Mouse (Mus musculus) testis, adult 2 months (tissue): Measurements from ENCODE around the gene Zfp422. TPM values are rescaled to one million over a fixed set of nuclear protein-coding genes. Genes with fewer than 3 reads are reported as not detected.

ENCODE experiments used
- H3K27ac ChIP-seq: fragments of 200-500 bp; 2 replicates; pipeline ENCODE4 v1.5.1; 2012; ENCODE audit warnings: low read depth, low read length; ENCODE audit not compliant: control insufficient read depth, insufficient read depth
- H3K27me3 ChIP-seq: fragments of 200-500 bp; 2 replicates; pipeline ENCODE4 v1.6.1; 2012; ENCODE audit warnings: mild to moderate bottlenecking, low read length, moderate library complexity; ENCODE audit not compliant: control insufficient read depth, insufficient read depth
- H3K36me3 ChIP-seq: fragments of 200-500 bp; 2 replicates; pipeline ENCODE4 v1.6.1; 2012; ENCODE audit warnings: mild to moderate bottlenecking, low read length; ENCODE audit not compliant: control insufficient read depth, insufficient read depth
- H3K4me1 ChIP-seq: fragments of 200-500 bp; 2 replicates; pipeline ENCODE4 v1.6.1; 2012; ENCODE audit warnings: low read length; ENCODE audit not compliant: control insufficient read depth, insufficient read depth
- H3K4me3 ChIP-seq: fragments of 200-500 bp; 2 replicates; pipeline ENCODE4 v1.5.1; 2012; ENCODE audit warnings: low read depth, mild to moderate bottlenecking, low read length, moderate library complexity, mixed read lengths; ENCODE audit not compliant: control insufficient read depth
- CTCF ChIP-seq: fragments of 200-500 bp; IDR thresholded peaks from 2 replicates; pipeline ENCODE4 v1.5.1; 2012; ENCODE audit warnings: low read depth, mild to moderate bottlenecking, inconsistent platforms, low read length, moderate library complexity; ENCODE audit not compliant: control insufficient read depth, insufficient read depth, insufficient replicate concordance
- POLR2A ChIP-seq: fragments of 200-500 bp; IDR thresholded peaks from 2 replicates; pipeline ENCODE4 v1.6.1; 2012; ENCODE audit warnings: low read depth, mild to moderate bottlenecking, inconsistent platforms, low read length, moderate library complexity; ENCODE audit not compliant: control insufficient read depth
- polyA plus RNA-seq: library from polyadenylated mRNA; depleted of rRNA; stranded (reverse); fragments of >200 nt; gene quantifications from 2 replicates; pipeline ENCODE4 v1.2.3, GENCODE M21; 2012

Zfp422 gene
- polyA plus RNA-seq, 1 experiment: 6.0 TPM

DNA sequence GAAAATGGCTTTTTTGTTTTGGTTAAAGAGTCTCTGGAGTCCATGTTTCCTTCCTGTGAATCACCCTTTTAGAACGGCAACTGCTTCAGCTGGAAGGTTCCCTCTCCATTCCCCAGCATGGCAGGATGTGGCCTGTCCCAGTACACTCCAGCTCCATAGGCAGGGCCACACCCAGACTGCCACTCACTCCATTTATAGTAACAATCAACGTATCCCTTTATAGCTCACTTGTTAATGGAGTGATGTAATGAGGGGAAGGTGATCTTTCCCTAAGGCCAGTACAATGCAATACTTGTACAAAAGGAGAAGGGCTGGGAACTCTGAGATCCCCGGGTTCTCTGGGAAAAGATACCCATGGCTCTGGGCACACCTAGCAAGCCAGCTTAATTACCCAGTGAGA, 15.5 kb upstream of the Zfp422 start:
- no peaks in the 10 kb centered on the region for H3K36me3 ChIP-seq
- no peak overlapping the region for H3K4me3 ChIP-seq
- no peaks in the 10 kb centered on the region for H3K27me3 ChIP-seq
- no peak overlapping the region for H3K27ac ChIP-seq
- H3K4me1 ChIP-seq: no peaks in the 10 kb centered on the region; the same call in 1 of the 2 replicates
- no peak for TF ChIP-seq POLR2A
- no peak for TF ChIP-seq CTCF

DNA sequence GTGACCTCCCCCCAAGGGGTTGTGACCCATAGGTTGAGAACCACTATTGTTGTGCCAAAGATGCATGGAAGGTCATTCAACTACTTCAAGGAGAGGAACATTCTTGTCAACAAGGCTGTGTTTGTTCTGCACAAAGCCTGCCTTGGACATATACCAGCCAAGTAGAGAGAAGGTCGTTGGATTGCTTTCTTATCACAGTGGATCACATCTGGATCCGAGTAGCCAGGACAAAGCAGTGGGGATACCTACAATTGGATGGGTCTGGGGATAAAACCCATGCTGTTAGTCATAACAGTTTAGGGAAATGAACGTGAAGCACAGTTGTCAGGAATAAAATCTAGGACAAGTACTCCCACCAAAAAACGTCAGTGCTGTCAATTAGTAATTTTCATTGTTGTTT, 15.1 kb upstream of the Zfp422 start:
- Histone ChIP-seq H3K36me3 (no peaks in the 10 kb centered on the region), H3K4me1 (no peaks in the 10 kb centered on the region; the same call in 1 of the 2 replicates), H3K27ac (no peak overlapping the region), H3K4me3 (no peak overlapping the region), H3K27me3 (no peaks in the 10 kb centered on the region)
- TF ChIP-seq CTCF (no peak), POLR2A (no peak)

DNA sequence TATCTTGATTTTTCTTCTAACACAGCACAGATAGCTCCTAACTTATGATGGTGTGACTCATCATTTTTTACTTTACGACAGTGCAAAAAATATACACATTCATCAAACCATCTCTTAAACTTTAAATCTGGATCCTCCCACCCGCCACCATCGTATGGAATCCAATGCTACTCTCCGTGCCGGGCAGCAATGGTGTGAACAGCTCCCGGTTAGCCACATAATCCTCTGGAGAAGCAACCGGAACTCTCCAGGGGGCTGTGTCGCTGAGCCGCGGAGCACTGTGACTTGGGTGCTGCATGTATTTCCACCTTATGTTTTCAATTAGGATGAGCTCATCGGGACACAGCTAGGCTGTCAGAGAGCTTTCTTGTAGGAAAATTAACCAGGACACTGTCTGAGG, 14.1 kb upstream of the Zfp422 start:
- no peak for TF ChIP-seq CTCF
- TF ChIP-seq POLR2A: no peak
- Histone ChIP-seq H3K4me3 (no peak overlapping the region), H3K4me1 (no peaks in the 10 kb centered on the region; the same call in 1 of the 2 replicates), H3K36me3 (no peaks in the 10 kb centered on the region), H3K27ac (no peak overlapping the region), H3K27me3 (no peaks in the 10 kb centered on the region)

DNA sequence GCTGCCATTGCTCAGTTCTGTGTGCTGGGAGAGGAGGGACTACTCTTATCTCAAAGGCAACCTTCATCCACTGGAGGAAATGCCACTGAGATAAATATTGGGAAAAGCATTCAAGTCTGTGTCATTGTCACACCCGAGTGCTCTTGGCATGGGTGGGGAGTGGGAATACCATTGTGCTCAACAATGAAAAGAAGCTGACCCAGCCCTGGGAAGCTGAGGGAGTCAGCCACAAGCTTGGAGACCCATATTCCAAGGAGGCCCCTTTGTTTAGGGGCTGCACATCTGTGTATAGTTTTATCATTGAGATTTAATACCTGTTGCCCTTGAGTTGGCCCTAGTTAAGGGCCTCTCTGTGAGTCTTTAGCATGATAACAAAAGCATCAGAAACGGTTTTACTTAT, 10.9 kb upstream of the Zfp422 start:
- H3K4me1 ChIP-seq: no peaks in the 10 kb centered on the region
- H3K4me3 ChIP-seq: no peak overlapping the region
- no peaks in the 10 kb centered on the region for H3K27me3 ChIP-seq
- TF ChIP-seq CTCF (no peak), POLR2A (no peak)
- H3K27ac ChIP-seq: no peak overlapping the region
- H3K36me3 ChIP-seq: no peaks in the 10 kb centered on the region

DNA sequence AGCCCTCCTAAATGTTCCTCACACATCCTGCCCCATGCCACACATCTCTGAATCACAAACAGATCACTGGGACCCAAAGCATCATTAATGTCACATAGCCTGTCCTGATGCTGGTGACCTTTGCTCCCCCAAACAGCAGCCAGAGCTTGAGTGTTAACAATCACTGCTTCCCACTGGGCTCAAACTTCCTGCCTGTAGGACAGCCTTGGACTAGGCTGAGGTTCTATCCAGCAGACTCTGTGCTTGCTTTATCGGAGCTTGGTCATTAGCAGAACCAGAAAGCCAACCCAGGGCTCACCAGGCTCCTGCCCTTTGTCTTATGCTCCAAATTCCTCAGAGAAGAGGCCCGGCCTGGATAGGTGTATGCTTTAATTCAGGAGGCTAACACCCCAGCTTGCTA, 10.1 kb upstream of the Zfp422 start:
- H3K27ac ChIP-seq: no peak overlapping the region
- no peaks in the 10 kb centered on the region for H3K4me1 ChIP-seq
- H3K36me3 ChIP-seq: no peaks in the 10 kb centered on the region
- H3K4me3 ChIP-seq: no peak overlapping the region
- TF ChIP-seq POLR2A: no peak
- no peak for TF ChIP-seq CTCF
- H3K27me3 ChIP-seq: no peaks in the 10 kb centered on the region

DNA sequence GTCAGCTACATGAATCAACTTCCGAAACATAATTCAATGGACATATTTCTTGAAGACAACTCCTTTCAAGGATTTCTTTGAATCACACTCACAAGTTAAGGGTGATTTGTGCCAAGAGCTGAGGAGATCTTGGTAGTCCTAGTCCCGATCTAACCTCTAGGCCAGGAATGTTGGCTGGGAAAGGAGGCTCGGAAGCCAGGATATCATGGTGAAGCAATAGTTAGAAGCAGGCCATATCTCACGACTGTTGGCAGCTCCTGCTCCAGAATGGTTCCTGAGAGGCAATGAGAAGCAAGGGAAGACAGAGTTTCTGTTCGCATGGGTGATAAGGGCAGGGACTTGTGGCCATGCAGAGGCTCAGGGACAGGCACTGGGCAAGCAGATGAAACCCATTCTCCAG, 8.7 kb upstream of the Zfp422 start:
- Histone ChIP-seq H3K27me3 (no peaks in the 10 kb centered on the region), H3K36me3 (no peaks in the 10 kb centered on the region), H3K4me3 (no peak overlapping the region), H3K27ac (no peak overlapping the region), H3K4me1 (no peaks in the 10 kb centered on the region)
- no peak for TF ChIP-seq POLR2A
- TF ChIP-seq CTCF: no peak

DNA sequence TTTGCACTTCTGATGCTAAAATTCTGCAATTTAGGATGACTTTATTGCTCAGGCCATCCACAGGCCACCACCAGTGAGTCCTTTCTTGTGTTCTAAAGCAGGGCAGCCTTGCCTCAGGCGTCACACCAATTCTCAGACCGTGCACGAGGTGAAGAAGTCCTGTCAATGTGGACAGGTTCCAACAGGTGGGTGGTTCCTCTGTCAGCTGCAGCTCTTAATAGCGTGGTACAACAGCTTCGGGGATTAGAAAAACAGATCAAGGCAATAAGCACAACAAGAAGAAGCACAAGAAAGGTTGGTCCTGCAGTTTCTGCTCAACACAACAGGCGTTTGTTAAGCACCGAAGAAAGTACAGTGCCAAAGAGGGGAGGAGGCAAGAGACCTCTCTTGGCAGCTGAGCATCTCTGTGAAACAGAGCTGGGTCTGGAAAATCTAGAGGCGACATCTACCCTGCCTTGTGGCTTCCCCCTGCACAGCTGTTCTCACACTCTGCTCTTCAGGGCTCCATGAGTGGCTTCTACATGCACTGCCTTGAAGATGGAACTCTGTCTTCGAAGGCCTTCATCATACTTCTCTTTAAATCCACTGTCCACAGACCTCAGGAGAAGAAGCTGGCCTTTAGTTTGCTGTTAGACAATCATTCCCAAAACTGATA, 7.9 kb upstream of the Zfp422 start:
- Histone ChIP-seq H3K27ac (no peak overlapping the region), H3K27me3 (no peaks in the 10 kb centered on the region), H3K36me3 (no peaks in the 10 kb centered on the region), H3K4me1 (no peaks in the 10 kb centered on the region), H3K4me3 (no peak overlapping the region)
- TF ChIP-seq CTCF (no peak), POLR2A (no peak)

DNA sequence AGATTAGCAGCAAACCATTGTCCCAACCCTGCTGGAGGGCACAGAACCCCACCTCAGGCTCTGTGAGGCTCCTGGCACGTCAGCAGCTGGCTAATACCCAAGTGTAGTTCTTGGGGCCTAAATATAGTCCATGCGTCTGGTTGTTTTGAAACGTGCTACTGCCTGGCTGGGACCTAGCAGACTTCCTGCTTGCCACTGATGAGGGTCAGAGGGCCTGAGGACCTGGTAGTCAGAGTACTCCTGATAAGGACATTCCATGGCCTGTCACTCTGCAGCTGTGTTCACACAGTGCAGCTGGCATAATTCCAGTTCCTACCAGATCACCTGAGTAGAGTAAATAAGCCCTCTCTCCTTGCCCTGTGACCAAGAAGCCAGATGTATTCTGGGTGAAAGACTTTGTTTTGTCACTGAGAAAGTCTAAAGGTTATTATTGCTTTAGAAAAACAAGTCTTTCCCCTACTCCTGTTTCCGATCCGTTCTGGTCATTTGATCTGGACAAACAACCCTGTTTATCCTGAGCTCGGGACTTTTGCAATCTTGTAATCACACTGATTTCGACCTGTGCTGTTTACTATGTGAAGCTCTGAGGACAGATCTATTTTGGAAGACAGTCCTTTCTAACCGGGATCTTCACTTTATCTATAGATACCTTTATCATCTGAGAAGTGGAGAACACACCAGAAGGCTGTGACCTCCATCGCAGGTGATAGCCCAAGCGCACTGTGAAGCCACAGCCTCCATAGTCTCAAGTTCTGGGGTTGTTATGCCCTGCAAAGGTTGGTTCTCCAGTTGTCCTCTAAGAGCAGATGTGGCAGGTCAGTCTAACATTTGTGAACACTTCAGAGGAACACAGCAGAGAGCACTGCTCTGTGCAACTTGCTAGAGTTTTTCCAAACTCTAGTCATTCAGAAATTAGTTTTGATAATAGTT, 6.7 kb upstream of the Zfp422 start:
- Histone ChIP-seq H3K4me1 (no peaks in the 10 kb centered on the region), H3K36me3 (no peaks in the 10 kb centered on the region), H3K27me3 (no peaks in the 10 kb centered on the region), H3K4me3 (no peak overlapping the region), H3K27ac (no peak overlapping the region)
- TF ChIP-seq CTCF (no peak), POLR2A (no peak)
